Mouse (Mus musculus): ENCODE data around the gene Gnai2. TPM values are rescaled to one million over a fixed set of nuclear protein-coding genes. Genes with fewer than 3 reads are reported as not detected.

Gene Gnai2
- polyA plus RNA-seq, 1 experiment from 2014 or later = 369 TPM

DNA sequence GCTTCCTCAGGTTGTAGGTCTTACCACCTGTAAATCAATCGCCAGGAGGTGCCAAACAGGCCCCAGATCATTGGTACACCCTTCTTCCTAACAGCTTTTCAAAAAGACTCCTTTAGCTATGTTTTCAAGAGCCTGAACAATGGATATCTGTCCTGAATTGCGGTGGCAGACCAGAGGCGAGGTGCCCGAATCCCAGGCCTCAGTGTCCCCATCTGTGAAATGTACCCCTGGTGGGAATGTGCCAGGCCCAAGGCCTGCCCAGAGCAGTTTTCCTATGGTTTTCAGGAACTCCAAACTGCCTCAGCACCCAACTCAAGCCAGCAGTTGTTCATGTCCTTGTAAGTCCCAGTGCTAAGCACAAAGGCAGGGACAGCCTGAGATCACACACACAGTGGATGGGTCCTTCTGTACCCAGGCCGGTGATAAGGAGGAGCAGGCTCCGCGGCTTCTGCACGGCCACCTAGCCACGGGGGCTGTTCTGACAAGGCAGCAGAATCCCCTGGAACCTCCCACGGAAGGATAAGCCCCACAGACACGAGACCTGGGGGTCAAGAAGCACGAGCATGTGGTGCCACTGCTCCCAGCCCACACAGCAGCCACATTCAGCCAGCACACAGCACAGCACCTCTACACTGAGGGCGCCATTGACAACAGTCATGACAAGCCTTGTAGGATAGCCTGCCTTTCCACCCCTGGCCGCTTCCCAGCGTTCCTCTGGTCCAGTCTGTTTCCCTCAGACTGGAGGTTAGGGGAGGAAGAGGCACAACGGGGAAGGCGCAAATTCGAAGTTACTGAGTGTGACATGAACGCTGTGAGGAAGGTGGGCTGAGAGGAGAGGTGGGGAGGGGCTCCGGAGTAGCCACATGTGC, 7.5 kb downstream of the Gnai2 start:
- H3K4me3 ChIP-seq (ENCODE audit: low read depth, low read length) = no peak overlapping the region
- 38% methylated on average over 20 of the region's 20 CpGs for whole genome bisulfite sequencing

DNA sequence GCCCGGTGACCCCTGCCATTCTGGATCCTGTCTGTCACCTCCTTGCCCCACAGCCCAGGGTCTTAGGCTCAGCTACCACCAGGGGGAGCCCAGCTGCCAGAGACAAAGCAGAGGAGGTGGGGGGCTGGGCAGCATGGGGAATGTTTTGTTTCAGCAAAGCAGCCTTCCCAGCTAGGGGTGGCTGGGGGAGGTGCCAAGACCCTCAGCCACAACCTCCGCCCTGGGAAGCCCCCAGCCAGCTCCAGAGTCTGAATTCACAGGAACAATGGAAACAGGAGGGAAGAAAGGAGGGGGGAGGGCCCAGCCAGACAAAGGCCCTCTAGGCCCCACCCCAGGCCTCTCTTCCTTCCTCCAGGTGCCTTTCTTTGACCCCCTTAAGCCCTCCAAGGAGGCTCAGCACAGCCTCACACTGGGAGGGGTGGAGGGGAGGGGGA, 8.3 kb downstream of the Gnai2 start:
- DNase-seq (ENCODE audit: low spot score) (peak; percentile 97), ATAC-seq (replicated peaks; ENCODE audit: insufficient number of reproducible peaks, low FRiP score, low TSS enrichment, low read depth) (peak; percentile 81)
- no peaks in the 10 kb centered on the region for H3K27me3 ChIP-seq (ENCODE audit: control insufficient read depth, insufficient read depth, low read length)
- H3K4me2 ChIP-seq (ENCODE audit: low read depth, low read length) = peak overlapping the region; percentile 34; the same call in 1 of the 2 replicates
- peaks cover 32% of the 10 kb centered on the region for H3K4me1 ChIP-seq (ENCODE audit: control insufficient read depth, insufficient read depth, low read length)
- 0% methylated on average over 2 of the region's 2 CpGs for WGBS
- H3K9ac ChIP-seq (replicated peaks; ENCODE audit: low read length) = peak overlapping the region; percentile 41
- 0 out of 2 replicates have a peak overlapping the region, but pooled peaks have one; percentile 6 for H3K4me3 ChIP-seq (ENCODE audit: low read depth, low read length)
- no peaks in the 10 kb centered on the region for H3K36me3 ChIP-seq (replicated peaks; ENCODE audit: control insufficient read depth, insufficient read depth, low read depth, low read length)
- peak overlapping the region; percentile 86 for H3K27ac ChIP-seq (replicated peaks; ENCODE audit: low read depth, low read length)
- H3K9me3 ChIP-seq (replicated peaks; ENCODE audit: control insufficient read depth, low read length) = no peaks in the 10 kb centered on the region

More for the DNA sequence above, 7.5 kb downstream of the Gnai2 start:
- no peaks in the 10 kb centered on the region for H3K27me3 ChIP-seq (ENCODE audit: control insufficient read depth, insufficient read depth, low read length)
- no peak for ATAC-seq (replicated peaks; ENCODE audit: insufficient number of reproducible peaks, low FRiP score, low TSS enrichment, low read depth)
- no peak overlapping the region for H3K4me2 ChIP-seq (ENCODE audit: low read depth, low read length)
- no peak for DNase-seq (ENCODE audit: low spot score)
- H3K9me3 ChIP-seq (replicated peaks; ENCODE audit: control insufficient read depth, low read length) = no peaks in the 10 kb centered on the region
- H3K9ac ChIP-seq (replicated peaks; ENCODE audit: low read length) = peak overlapping the region; percentile 58
- peaks cover 32% of the 10 kb centered on the region for H3K4me1 ChIP-seq (ENCODE audit: control insufficient read depth, insufficient read depth, low read length)
- H3K27ac ChIP-seq (replicated peaks; ENCODE audit: low read depth, low read length) = peak overlapping the region; percentile 86
- H3K36me3 ChIP-seq (replicated peaks; ENCODE audit: control insufficient read depth, insufficient read depth, low read depth, low read length) = no peaks in the 10 kb centered on the region

GRCm38 (mm10) chr9:107626158-107626843, 8.9 kb downstream of the Gnai2 start:
- DNase-seq (ENCODE audit: low spot score) (peak; percentile 53), ATAC-seq (replicated peaks; ENCODE audit: insufficient number of reproducible peaks, low FRiP score, low TSS enrichment, low read depth) (peak; percentile 29)
- Histone ChIP-seq H3K27ac (replicated peaks; ENCODE audit: low read depth, low read length) (peak overlapping the region; percentile 86), H3K9ac (replicated peaks; ENCODE audit: low read length) (peak overlapping the region; percentile 41), H3K4me1 (ENCODE audit: control insufficient read depth, insufficient read depth, low read length) (peaks cover 32% of the 10 kb centered on the region), H3K4me3 (ENCODE audit: low read depth, low read length) (0 out of 2 replicates have a peak overlapping the region, but pooled peaks have one; percentile 6), H3K27me3 (ENCODE audit: control insufficient read depth, insufficient read depth, low read length) (no peaks in the 10 kb centered on the region), H3K4me2 (ENCODE audit: low read depth, low read length) (peak overlapping the region; percentile 34; the same call in 1 of the 2 replicates), H3K36me3 (replicated peaks; ENCODE audit: control insufficient read depth, insufficient read depth, low read depth, low read length) (no peaks in the 10 kb centered on the region), H3K9me3 (replicated peaks; ENCODE audit: control insufficient read depth, low read length) (no peaks in the 10 kb centered on the region)
- 46% methylated on average over 15 of the region's 15 CpGs for WGBS

GRCm38 (mm10) chr9:107625351-107626128, 9.6 kb downstream of the Gnai2 start:
- no peak overlapping the region; the same call in 1 of the 2 replicates for H3K9ac ChIP-seq (replicated peaks; ENCODE audit: low read length)
- no peak overlapping the region for H3K27ac ChIP-seq (replicated peaks; ENCODE audit: low read depth, low read length)
- H3K36me3 ChIP-seq (replicated peaks; ENCODE audit: control insufficient read depth, insufficient read depth, low read depth, low read length) = peaks cover under 1% of the 10 kb centered on the region; the same call in 1 of the 2 replicates
- H3K27me3 ChIP-seq (ENCODE audit: control insufficient read depth, insufficient read depth, low read length) = no peaks in the 10 kb centered on the region
- WGBS = 88% methylated on average over 12 of the region's 12 CpGs
- H3K4me2 ChIP-seq (ENCODE audit: low read depth, low read length) = no peak overlapping the region
- H3K4me1 ChIP-seq (ENCODE audit: control insufficient read depth, insufficient read depth, low read length) = peaks cover 27% of the 10 kb centered on the region
- no peak for ATAC-seq (replicated peaks; ENCODE audit: insufficient number of reproducible peaks, low FRiP score, low TSS enrichment, low read depth)
- no peaks in the 10 kb centered on the region for H3K9me3 ChIP-seq (replicated peaks; ENCODE audit: control insufficient read depth, low read length)
- H3K4me3 ChIP-seq (ENCODE audit: low read depth, low read length) = no peak overlapping the region
- DNase-seq (ENCODE audit: low spot score) = no peak

DNA sequence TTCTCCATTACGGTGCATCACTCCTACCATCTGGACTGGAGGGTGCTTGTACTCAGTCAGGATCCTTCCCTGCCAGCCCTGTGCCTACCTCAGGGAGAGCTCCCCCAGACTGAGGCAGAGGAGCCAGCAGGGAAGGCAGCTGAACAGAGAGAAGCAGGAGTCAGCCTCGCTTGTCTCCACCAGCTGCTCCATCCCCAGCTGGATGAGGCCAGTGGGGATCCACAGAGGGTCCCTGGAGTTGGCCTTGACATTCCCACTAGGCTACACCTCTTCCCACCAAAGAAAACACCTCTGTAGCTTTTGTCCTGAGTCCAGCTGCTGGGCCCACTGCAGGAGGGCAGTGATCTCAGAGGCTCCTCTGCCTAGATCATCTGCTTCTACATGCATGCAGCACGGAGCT, 10.2 kb downstream of the Gnai2 start:
- DNase-seq (ENCODE audit: low spot score) (no peak), ATAC-seq (replicated peaks; ENCODE audit: insufficient number of reproducible peaks, low FRiP score, low TSS enrichment, low read depth) (no peak)
- 88% methylated on average over 3 of the region's 3 CpGs for WGBS
- no peak overlapping the region for H3K4me3 ChIP-seq (ENCODE audit: low read depth, low read length)
- peaks cover 22% of the 10 kb centered on the region for H3K4me1 ChIP-seq (ENCODE audit: control insufficient read depth, insufficient read depth, low read length)
- no peaks in the 10 kb centered on the region for H3K27me3 ChIP-seq (ENCODE audit: control insufficient read depth, insufficient read depth, low read length)
- no peak overlapping the region; the same call in 1 of the 2 replicates for H3K9ac ChIP-seq (replicated peaks; ENCODE audit: low read length)
- H3K9me3 ChIP-seq (replicated peaks; ENCODE audit: control insufficient read depth, low read length) = no peaks in the 10 kb centered on the region
- H3K27ac ChIP-seq (replicated peaks; ENCODE audit: low read depth, low read length) = no peak overlapping the region
- H3K4me2 ChIP-seq (ENCODE audit: low read depth, low read length) = no peak overlapping the region
- H3K36me3 ChIP-seq (replicated peaks; ENCODE audit: control insufficient read depth, insufficient read depth, low read depth, low read length) = peaks cover 3% of the 10 kb centered on the region; the same call in 1 of the 2 replicates

DNA sequence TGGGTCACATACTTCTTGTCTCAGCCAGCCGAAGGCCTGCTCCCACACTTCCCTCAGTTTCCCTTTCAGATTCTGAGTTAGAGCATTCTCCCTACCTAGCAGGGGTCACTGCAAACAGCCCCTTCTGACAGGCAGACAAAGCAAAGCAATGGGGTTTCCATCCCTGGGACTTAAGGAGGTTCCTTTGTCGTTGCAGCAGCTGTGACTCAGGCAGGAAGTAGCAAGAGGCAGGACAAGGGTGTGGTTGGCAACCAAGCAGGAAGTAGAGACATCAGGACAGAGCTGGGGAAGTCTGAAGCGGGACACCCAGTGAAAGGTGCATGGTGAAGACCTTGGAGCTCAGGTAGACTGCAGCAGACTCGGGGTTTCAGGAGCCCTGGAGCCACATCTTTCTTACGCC, 10.6 kb downstream of the Gnai2 start:
- DNase-seq (ENCODE audit: low spot score) (no peak), ATAC-seq (replicated peaks; ENCODE audit: insufficient number of reproducible peaks, low FRiP score, low TSS enrichment, low read depth) (no peak)
- no peaks in the 10 kb centered on the region for H3K9me3 ChIP-seq (replicated peaks; ENCODE audit: control insufficient read depth, low read length)
- no peaks in the 10 kb centered on the region for H3K27me3 ChIP-seq (ENCODE audit: control insufficient read depth, insufficient read depth, low read length)
- peaks cover 18% of the 10 kb centered on the region for H3K4me1 ChIP-seq (ENCODE audit: control insufficient read depth, insufficient read depth, low read length)
- H3K4me3 ChIP-seq (ENCODE audit: low read depth, low read length) = no peak overlapping the region
- no peak overlapping the region for H3K9ac ChIP-seq (replicated peaks; ENCODE audit: low read length)
- 71% methylated on average over 5 of the region's 5 CpGs for WGBS
- H3K36me3 ChIP-seq (replicated peaks; ENCODE audit: control insufficient read depth, insufficient read depth, low read depth, low read length) = peaks cover 6% of the 10 kb centered on the region; the same call in 1 of the 2 replicates
- H3K4me2 ChIP-seq (ENCODE audit: low read depth, low read length) = no peak overlapping the region
- no peak overlapping the region for H3K27ac ChIP-seq (replicated peaks; ENCODE audit: low read depth, low read length)

- Histone ChIP-seq H3K4me3 (ENCODE audit: low read depth, low read length) (no peak overlapping the region), H3K27me3 (ENCODE audit: control insufficient read depth, insufficient read depth, low read length) (no peaks in the 10 kb centered on the region), H3K4me1 (ENCODE audit: control insufficient read depth, insufficient read depth, low read length) (no peaks in the 10 kb centered on the region), H3K36me3 (replicated peaks; ENCODE audit: control insufficient read depth, insufficient read depth, low read depth, low read length) (peaks cover 6% of the 10 kb centered on the region; the same call in 1 of the 2 replicates), H3K4me2 (ENCODE audit: low read depth, low read length) (no peak overlapping the region), H3K9me3 (replicated peaks; ENCODE audit: control insufficient read depth, low read length) (no peaks in the 10 kb centered on the region), H3K27ac (replicated peaks; ENCODE audit: low read depth, low read length) (no peak overlapping the region), H3K9ac (replicated peaks; ENCODE audit: low read length) (no peak overlapping the region)
- no peak for ATAC-seq (replicated peaks; ENCODE audit: insufficient number of reproducible peaks, low FRiP score, low TSS enrichment, low read depth)
- no peak for DNase-seq (ENCODE audit: low spot score)
These were observed 14.2 kb downstream of the Gnai2 start for GRCm38 (mm10) chr9:107620954-107621353.
